Mouse (Mus musculus): ENCODE results near the gene Aqp5.

GRCm38 (mm10) chr15:99596056-99596687 is 5.6 kb downstream of the Aqp5 start:
- TF ChIP-seq CTCF (IDR thresholded peaks at IDR 0.05; ENCODE audit: low read depth) (peak; percentile 89), EP300 (optimal IDR thresholded peaks at IDR 0.05) (no peak)
